Mouse (Mus musculus) T-helper 2 cell (primary cell): ENCODE results near the gene B4galt3.
"Not testable (repeated sequence)": the region's sequence is repeated elsewhere in the genome, so short reads cannot be mapped to it uniquely, and the experiment has no call there.

Source experiments
- in situ Hi-C: fragments of 300-600 bp; cut with MboI, MseI; formaldehyde crosslinking; loops from one replicate; pipeline ENCODE4 v1.15.1; 2025; ENCODE audit warnings: high pct_unique_total_duplicates

B4galt3 gene

GRCm38 (mm10) chr1:171283188-171284160 is 13.3 kb downstream of the B4galt3 start:
- in situ Hi-C loops: loop anchor here (5.0 kb wide), 1 partner anchor 64 kb away; the partner anchor contains the start of genes Nit1 and Pfdn2

- in situ Hi-C loops: loop anchor here (5.0 kb wide), 1 partner anchor 63 kb away; the partner anchor contains the start of genes Nit1 and Pfdn2
These were observed 14.4 kb downstream of the B4galt3 start for GRCm38 (mm10) chr1:171284491-171284890.

GRCm38 (mm10) chr1:171285096-171285892 is 15.2 kb downstream of the B4galt3 start:
- in situ Hi-C loops: no loop called here

- in situ Hi-C loops: no loop called here
These were observed 16.4 kb downstream of the B4galt3 start for GRCm38 (mm10) chr1:171286517-171286916.

GRCm38 (mm10) chr1:171287136-171288081 is 17.3 kb downstream of the B4galt3 start, which contains the start of gene Usp21:
TSS of gene Usp21 (minus strand) at chr1:171287991.
- in situ Hi-C loops: no loop called here

GRCm38 (mm10) chr1:171288328-171288727 is 18.2 kb downstream of the B4galt3 start:
- in situ Hi-C loops: no loop called here

GRCm38 (mm10) chr1:171293351-171293750 is 23.2 kb downstream of the B4galt3 start:
- in situ Hi-C loops: no loop called here

GRCm38 (mm10) chr1:171293906-171294297 is 23.8 kb downstream of the B4galt3 start:
- in situ Hi-C loops: no loop called here

GRCm38 (mm10) chr1:171294298-171295062 is 24.4 kb downstream of the B4galt3 start, which contains the start of gene Ufc1:
TSS of gene Ufc1 (minus strand) at chr1:171295024.
- in situ Hi-C loops: no loop called here

- in situ Hi-C loops: no loop called here
These were observed 24.9 kb downstream of the B4galt3 start for GRCm38 (mm10) chr1:171295063-171295402.

- in situ Hi-C loops: no loop called here
These were observed 28.1 kb downstream of the B4galt3 start for GRCm38 (mm10) chr1:171298226-171298625.

GRCm38 (mm10) chr1:171306157-171306556 is 36.0 kb downstream of the B4galt3 start:
- in situ Hi-C loops: not testable (repeated sequence)

GRCm38 (mm10) chr1:171309321-171309720 is 39.2 kb downstream of the B4galt3 start:
- in situ Hi-C loops: no loop called here

- in situ Hi-C loops: no loop called here
These were observed 49.6 kb downstream of the B4galt3 start for GRCm38 (mm10) chr1:171319748-171320147.

- in situ Hi-C loops: no loop called here
These were observed 50.0 kb downstream of the B4galt3 start for GRCm38 (mm10) chr1:171320151-171320550.

GRCm38 (mm10) chr1:171321415-171321814 is 51.3 kb downstream of the B4galt3 start:
- in situ Hi-C loops: no loop called here

- in situ Hi-C loops: no loop called here
These were observed 51.9 kb downstream of the B4galt3 start for GRCm38 (mm10) chr1:171322012-171322411.

GRCm38 (mm10) chr1:171325571-171325970 is 55.4 kb downstream of the B4galt3 start:
- in situ Hi-C loops: no loop called here
